Mouse (Mus musculus): ENCODE measurements around the gene Cysltr1. TPM values are rescaled to one million over a fixed set of nuclear protein-coding genes. Genes with fewer than 3 reads are reported as not detected.

Gene Cysltr1
- under 1 TPM; 0.47 to 0.52 TPM for total RNA-seq (2021)

DNA sequence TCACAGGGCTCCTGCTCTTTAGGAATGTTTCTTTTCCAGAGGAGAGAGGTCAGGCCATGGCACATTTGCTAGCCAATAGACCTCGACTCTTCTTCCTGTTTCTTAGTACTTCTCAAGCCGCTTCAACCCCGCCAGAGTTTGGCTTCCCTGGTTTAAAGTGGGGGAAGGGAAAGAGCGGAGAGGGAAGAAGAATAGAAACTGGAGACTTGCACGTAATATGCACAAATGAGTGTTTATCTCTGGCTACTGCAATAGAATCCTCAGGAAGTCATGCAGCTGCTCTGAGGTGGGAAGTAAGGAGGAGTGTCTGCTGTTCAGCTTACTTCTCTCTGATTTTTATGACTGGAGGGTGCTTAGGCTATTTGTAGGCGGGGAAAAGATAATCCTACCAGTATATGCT lies at the start of gene Cysltr1:
Gene Cysltr1 (minus strand): TSS at position 294 of the 400 bp plus-strand sequence.
- no peak for DNase-seq (ENCODE audit: extremely low spot score in 1 of 2, low spot score in 1 of 2)

DNA sequence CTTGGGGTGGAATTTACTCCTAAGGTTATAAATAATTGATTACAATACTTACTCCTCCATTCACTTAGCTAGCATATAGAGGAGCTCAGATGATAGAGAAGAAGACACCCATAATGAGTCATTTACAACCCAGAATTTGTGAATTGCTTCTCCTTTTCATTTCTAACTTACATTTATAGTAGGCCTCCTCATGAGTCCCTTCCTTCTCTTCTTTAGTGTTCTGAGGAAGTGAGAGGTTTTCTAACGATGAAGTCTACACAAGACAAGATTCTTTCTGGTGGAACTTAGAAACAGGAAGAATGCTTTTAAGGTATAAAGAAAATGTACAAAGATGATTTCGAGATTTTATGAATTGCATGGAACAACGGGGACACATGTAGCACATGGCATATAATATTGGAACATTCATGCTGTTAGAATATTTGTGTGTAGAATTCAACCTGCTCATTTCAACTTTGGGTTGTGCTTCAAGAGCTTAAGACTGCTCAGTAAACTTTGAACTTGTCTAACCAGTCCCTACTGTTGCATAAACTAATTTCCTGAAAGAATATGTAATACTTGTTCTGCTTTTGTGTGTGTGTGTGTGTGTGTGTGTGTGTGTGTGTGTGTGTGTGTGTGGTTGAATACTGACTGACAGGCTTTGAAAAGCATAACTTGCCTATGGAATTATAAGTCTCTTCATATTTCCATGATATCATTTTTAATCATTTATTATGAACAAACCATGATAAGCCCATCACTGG lies 31.5 kb upstream of the Cysltr1 start:
- no peak for DNase-seq (ENCODE audit: extremely low spot score in 1 of 2, low spot score in 1 of 2)

DNA sequence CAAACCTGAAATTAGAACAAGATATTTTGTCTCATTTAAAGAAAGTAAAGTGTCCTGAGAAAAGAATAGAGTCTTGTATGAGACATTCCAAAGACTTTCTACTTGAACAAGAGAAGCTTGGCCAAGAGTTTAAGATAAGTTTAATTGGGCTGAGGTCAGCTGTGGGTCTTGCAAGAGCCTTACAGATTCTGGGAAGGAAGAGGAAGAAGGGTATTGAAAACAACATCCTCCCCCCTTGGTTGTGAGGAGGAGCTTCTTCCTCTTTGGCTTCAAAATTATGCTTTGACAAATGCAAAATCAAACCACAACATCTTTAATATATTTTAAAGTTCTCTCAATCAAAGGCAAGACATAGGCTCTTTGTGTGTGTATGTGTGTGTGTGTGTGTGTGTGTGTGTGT lies 30.1 kb upstream of the Cysltr1 start:
- no peak for DNase-seq (ENCODE audit: extremely low spot score in 1 of 2, low spot score in 1 of 2)

DNA sequence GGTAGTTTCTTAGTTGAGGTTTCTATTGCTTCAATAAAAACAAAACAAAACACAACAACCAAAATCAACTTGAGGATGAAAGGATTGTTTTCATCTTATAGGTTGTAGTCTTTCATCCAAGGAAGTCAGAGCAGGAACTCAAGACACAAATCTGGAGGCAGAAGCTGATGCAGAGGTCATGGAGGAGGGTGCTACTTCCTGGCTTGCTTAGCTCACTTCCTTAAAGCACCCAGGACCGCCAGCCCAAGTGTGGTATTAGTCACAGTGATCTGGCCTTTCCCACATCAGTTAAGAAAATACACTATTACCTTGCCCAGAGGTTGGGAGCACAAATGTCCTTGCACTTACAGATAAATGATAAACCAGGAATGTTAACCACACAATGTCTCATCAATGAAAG lies 25.0 kb upstream of the Cysltr1 start:
- no peak for DNase-seq (ENCODE audit: extremely low spot score in 1 of 2, low spot score in 1 of 2)

DNA sequence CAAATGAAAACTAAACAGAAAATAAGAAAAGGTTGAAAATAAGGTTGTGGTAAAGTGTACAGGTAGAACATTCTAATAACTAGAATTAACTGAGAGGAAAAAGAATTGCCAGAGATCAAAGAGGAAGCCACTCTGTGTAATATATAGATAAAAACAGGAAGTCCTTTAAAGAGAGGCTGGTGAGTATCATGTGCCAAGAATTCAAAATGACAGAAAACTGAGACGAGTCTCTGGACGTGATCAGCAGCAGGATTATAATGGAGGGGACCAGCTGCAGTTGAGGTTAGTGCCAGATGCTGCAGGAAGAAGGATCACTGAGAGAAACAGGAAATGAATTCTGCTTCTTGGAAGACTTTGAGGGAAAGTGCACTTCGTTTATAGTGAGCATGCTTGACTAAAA lies 20.2 kb upstream of the Cysltr1 start:
- no peak for DNase-seq (ENCODE audit: extremely low spot score in 1 of 2, low spot score in 1 of 2)

DNA sequence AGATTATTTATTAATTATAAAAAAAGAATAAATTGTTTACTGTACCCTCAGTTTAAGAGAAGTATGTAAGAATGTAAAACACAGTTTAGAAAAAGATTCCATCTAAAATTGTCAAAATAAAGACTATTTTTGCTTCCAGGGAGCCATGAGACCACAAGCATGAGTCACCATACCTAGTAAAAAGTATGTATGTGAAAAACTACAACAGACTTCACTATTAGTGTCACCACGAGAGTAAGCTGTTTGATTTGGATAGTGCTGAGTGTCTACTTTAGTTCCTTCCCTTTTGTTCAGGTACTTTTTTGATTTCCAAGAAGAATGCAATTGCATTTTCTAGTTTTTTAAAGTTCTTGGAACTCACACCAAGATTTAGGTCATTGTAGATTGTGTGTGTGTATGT lies 19.0 kb upstream of the Cysltr1 start:
- DNase-seq (ENCODE audit: extremely low spot score in 1 of 2, low spot score in 1 of 2): no peak

DNA sequence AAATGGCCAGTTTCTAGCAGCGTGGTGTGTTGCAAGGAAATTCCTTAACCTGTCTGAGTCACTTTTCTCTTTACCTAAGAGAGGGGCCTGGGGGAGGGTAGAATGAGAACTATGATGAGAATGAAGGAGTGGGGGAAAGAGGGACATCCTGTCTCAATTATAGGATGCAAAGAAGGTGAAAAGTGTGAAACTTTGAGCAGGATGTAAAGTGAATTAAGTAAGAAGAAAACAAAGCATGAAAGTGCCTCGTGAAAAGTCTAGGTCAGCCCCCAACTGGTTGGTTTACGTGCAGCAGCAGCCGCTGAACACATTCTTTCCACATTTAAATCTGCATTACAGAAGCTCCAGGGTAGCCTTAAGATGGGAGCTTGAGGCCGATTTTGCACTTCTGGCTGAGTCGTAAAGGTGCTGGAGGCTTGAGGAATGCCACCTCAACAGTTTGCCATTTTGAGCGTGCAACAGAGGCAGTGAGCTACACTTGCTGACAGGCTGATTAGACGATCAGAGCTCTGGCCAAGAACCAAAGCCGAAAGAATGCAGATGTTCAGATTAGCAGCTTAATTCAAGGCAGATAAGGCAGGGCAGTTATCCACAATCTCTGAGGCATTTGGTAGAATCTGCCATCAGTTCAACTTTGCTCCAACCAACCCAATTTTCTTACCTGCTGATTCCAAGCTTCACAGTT lies 763 bp downstream of the Cysltr1 start:
- no peak for DNase-seq (ENCODE audit: extremely low spot score in 1 of 2, low spot score in 1 of 2)

DNA sequence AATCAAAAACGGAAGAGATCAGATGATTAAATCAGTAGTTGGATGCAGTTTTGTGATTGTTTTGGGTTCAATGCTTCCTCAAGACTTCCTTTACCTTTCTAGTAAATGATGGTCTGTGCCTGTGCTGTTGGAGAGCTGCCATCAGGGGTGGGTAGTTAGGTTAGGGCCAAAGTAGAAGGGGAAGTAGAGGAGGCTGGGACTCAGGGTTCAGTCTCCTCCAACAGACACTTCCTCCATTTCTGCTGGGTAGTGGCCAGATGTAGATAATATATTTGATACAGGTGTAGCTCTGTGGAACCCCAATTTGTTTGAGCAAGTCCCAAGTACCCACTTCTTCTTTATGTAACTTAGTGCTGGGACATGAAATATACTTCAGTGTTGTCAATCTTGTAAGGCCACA lies 7.6 kb downstream of the Cysltr1 start:
- no peak for DNase-seq (ENCODE audit: extremely low spot score in 1 of 2, low spot score in 1 of 2)

DNA sequence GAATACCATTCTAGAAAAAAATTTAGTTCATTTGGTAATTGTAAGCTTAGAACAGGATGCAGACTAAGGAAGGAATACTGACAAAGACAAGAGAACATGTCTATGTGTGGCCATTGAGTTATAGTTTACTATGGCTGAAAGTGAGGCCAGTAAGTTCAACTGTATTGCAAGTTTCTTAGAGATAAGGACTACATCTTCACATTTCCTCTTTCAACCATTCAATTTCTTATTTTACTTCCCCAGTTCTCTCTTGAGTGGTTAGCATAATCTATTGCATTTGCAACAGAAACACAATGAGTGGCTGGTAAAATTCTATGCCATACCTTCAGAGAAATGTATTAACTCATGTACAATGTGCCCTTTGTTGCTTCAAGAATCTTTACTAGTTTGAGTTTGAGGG lies 9.6 kb downstream of the Cysltr1 start:
- no peak for DNase-seq (ENCODE audit: extremely low spot score in 1 of 2, low spot score in 1 of 2)

DNA sequence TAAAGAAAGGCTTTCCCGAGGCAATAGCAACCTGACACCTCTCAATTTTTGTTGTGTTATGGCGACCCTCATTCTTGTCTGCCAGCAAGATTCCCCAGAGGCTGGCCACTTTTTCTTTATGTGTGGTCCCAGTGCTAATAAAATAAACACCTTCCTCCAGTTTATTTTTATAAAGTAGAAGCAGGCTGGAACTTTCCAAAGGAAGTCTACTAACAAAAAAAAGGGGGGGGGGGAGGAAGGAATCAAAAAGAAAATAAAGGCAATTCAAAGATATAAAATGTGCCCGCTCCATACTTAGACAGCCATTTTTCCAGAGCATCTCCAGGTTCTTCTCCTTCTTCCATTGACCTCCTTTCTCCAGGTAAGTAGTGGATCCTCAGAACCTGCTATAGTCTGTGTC lies 20.6 kb downstream of the Cysltr1 start, which contains the start of gene Gm5127:
Gene Gm5127 (plus strand): TSS at position 301 of the 400 bp plus-strand sequence.
- no peak for DNase-seq (ENCODE audit: extremely low spot score in 1 of 2, low spot score in 1 of 2)

DNA sequence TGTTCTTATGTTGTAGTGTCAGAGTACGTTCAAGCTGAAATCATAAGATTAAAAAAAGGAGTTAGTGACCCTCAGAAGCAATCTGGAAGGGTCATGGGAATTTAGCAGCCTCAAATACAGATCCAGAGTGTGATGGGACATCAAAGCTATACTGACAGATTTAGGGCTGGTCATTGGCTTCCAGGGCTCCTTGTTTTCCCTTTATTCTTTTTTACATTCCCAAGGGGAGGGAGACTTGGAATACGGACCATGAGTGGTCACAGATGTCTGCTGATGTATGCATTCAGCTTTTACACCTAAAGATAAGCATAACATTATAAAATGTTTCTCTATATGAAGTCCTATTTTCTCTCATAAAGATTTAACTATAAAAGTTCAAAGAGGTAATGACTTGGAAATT lies 21.3 kb downstream of the Cysltr1 start:
- no peak for DNase-seq (ENCODE audit: extremely low spot score in 1 of 2, low spot score in 1 of 2)

DNA sequence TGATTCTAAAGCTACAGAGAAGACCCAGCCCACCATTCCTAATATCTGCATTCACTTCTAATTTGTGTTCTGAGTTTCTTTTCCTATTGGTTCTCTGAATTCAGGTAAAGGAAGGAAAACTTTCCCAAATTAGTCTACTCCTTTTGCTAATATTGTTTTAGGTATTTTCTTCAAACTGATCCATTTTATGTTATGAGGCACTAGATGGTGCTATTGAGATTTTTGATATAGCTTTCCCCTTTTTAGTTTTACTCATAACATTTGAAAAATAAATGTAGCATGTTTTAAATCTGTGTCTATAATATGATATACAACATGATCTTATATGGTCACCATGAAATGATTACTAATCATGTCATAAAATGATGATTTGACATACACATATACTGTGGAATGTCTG lies 23.1 kb downstream of the Cysltr1 start:
- no peak for DNase-seq (ENCODE audit: extremely low spot score in 1 of 2, low spot score in 1 of 2)

DNA sequence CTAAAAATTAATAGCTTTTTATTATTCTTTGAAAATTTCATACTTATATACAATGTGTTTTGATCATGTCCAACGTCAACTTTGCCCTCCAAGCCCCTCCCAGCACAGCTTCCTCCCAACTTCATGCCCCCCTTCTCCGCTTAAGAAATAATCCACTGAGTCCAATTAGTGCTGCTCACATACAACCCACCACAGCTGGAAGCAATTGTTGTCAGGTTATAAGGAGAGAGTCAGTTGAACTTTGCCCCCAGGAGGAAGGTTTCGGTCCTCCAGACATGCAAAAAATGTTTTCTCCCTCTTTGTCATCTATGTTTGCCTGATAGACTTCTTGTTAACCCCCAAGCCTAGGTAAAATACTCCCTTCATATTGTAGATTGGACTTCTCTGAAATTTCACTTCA lies 24.5 kb downstream of the Cysltr1 start:
- no peak for DNase-seq (ENCODE audit: extremely low spot score in 1 of 2, low spot score in 1 of 2)

DNA sequence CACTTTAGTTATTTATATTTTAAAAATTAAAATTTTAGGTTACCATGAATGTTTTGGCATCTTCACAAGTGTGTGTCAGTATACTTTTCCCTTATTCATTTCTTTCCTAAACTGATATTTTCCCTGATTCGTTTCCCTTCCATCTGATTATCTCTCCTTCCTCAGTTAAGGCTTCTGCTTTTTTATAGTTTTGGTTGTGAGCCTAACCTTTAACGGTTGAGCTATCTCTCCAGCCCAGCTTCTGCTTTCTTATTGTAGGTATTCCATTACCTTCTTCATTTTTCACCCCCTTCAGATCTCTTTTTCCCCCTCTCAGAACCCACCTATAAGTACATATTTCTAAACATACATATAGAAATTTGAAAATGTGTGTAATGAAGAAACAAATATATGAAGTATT lies 48.0 kb downstream of the Cysltr1 start:
- DNase-seq (ENCODE audit: extremely low spot score in 1 of 2, low spot score in 1 of 2): no peak

DNA sequence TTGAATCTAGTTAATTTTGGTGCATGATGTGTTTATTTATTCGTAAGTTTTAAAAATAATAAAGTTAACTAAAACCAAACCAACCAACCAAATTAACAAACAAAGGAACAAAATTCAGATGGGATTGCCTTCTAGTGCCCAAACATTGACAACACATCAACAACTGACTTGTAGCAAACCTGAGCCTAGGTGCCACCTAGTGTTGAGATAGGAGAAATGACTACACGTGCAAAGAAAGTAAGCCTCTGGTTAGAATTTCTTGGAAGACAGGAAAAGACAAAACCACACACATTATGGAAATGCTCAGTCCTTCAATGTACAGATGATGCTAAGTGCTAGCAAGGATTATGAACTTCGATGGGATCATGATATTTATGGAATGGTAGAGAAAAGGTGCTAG lies 67.1 kb downstream of the Cysltr1 start:
- no peak for DNase-seq (ENCODE audit: extremely low spot score in 1 of 2, low spot score in 1 of 2)

Other genes starting within 250 kb of the Cysltr1 start
- not detected for gene Fndc3c1, start 118.3 kb downstream of the Cysltr1 start, total RNA-seq (2021)
- gene Gm5127, start 20.5 kb downstream of the Cysltr1 start, total RNA-seq (2021): under 1 TPM in 1 of 2 experiments, not detected in 1; 0.19 TPM
- gene Rtl3, start 237.0 kb upstream of the Cysltr1 start, total RNA-seq (2021): 1 to 10 TPM; 2.8 to 3.3 TPM